Mouse (Mus musculus) monocyte, adult 2 months (primary cell): Measurements from ENCODE around the gene Shisa8.
A peak's percentile ranks its signal among the peaks of the same experiment; 100 is the strongest.
"Not testable (repeated sequence)": the region's sequence is repeated elsewhere in the genome, so short reads cannot be mapped to it uniquely, and the experiment has no call there.

ENCODE experiments used
- DNase-seq, 2 experiments: peaks; one replicate each; pipeline ENCODE4 v3.0.0; 2022; ENCODE audit warnings: low spot score in 2 of 2, low read depth in 1 of 2

Shisa8 gene

DNA sequence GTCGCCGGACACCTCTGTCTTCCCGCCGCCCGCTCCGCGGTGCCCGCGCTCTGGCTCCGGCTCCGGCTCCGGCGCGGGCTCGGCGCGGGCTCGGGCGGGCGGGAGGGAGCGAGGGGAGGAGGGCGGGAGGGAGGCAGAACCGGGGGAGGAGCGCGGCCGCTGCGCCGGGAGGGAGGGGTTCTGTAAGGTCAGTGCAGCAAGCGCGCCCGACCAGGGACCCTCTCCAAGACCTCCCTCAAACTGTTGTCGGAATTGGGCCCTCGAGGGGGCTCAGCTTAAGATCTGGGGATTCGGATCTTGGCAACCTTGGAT, at the start of gene Shisa8:
TSS of gene Shisa8 (minus strand) at position 64 of the 312 bp plus-strand sequence.
- DNase-seq = no peak

DNA sequence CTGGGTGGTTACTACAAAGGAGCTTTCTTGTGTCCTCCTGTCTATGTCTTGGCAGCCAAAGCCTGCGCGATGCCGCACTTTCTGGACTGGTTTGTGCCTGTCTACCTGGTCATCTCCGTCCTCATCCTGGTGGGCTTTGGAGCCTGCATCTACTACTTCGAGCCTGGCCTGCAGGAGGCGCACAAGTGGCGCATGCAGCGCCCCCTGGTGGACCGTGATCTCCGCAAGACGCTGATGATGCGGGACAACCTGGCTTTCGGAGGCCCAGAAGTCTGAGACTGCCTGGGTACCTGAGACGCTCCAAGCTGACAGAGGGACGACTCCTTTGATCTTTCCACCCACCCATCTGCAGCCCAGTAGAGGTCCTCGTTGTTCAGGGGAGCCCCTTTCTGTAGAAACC, 46.9 kb upstream of the Shisa8 start:
- DNase-seq = peak; percentile 29 to 56

DNA sequence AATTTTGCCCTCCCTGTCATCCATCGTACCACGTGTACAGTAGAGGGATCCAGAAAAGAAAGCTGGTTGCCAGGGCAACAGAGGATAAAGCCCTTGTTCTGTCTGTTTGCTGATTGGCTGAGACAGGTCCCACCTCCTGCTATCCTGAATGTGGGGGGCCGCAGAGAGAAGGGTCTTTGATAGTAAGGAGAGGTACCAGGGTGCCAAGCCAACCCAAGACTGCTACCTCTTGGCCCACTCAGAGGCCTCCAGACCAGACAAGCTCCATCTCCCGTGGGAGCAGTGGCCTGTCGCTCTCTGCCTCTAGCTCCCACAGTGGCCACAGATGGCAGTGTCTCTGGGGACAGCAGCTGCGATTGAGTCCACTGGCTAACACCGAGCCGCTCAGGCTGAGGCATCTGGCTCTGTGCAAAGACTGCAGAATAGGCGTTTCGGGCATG, 43.3 kb upstream of the Shisa8 start:
- no peak for DNase-seq

DNA sequence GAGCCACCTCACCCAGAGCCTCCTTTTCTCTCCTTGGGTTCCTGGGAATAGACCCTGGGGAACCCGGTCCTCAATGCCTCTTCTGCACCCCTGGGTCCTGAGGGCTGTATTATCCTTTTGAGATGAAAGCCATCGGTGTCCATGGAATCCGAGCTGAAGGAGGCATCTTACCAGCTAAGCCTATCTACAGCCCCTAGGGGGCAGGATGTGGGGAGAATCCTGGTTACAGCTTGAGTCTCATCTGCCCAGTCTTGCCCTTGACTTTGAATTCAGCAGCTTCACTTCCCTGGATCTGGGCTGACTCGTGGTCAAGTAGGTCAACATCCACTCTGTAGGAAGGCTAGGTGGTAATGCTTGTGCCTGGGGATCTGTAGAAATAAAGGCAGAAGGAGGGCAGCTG, 42.6 kb upstream of the Shisa8 start:
- no peak for DNase-seq

DNA sequence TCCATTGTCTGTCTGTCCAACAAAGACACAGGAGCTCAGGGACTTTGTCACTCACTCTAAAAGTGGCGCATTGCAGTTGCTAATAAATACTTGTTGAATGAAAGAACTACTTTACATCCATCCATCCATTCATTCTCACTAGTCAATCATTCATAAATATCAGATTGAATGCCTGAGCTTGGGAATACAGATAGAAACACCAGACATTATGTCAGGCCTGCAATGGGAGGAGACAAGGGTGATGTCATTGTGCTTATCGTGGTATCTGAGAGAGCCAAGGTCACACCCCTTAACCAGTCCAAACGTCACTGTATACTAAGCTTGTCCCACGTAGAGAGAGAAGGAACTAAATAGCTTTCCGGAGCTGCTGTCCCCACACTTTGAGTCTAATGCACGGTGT, 39.5 kb upstream of the Shisa8 start, which contains the start of gene 1500009C09Rik:
TSS of gene 1500009C09Rik (plus strand) at position 301 of the 400 bp plus-strand sequence.
- no peak for DNase-seq

DNA sequence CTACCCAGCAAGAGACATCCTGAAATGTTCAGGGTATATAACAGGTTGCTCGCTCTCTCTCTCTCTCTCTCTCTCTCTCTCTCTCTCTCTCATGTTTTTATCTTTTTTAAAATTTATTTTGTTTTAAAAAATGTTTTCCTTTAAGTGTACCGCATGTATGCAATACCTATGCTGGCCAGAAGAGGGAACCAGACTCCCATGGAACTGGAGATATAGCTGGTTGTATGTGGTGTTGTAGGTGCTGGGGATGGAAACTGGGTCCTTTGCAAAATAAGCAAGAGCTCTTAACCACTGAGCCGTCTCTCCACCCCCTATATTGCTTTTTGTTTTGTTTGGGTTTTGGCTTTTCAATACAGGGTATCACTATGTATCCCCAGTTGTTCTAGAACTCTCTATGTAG, 39.0 kb upstream of the Shisa8 start:
- DNase-seq = no peak

DNA sequence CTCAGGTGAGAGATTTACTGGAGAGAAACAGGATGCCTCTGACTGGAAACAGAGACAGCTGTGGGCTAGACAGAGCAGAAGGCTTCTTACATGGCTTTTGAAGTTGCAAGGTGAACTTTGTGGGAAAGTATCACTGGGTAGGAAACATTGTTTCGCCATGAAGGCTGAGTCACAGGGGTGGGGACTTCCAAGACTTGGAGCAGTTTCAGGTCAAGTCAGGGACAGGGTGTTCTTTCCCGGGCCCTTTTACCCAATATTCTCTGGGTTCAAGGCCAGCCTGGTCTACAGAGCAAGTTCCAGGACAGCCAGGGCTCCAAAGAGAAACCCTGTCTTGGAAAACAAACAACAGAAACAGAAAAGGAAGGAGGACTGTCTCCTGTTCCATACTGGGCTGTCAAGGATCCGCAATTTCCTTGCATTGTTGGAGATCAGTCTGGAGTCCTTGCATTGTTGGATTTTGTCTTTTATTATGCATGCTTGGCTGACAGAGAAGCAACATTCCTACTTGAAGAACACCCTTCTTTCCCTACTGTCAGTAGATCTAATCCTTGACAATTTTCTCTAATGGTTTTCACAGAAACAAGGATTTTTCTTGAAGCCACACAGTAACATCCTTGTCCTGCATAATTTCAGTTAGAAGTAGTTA, 34.6 kb upstream of the Shisa8 start:
- no peak for DNase-seq

DNA sequence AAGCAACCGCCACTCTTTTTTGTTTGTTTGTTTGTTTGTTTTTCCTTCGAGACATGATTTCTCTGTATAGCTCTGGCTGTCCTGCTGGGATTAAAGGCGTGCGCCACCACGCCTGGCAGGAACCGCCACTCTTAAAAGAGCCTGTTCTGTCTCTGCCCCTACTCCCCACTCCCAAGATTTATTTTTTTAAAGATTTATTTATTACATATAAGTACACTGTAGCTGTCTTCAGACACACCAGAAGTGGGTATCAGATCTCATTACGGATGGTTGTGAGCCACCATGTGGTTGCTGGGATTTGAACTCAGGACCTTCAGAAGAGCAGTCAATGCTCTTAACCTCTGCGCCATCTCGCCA, 32.2 kb upstream of the Shisa8 start:
- DNase-seq = not testable (repeated sequence)

DNA sequence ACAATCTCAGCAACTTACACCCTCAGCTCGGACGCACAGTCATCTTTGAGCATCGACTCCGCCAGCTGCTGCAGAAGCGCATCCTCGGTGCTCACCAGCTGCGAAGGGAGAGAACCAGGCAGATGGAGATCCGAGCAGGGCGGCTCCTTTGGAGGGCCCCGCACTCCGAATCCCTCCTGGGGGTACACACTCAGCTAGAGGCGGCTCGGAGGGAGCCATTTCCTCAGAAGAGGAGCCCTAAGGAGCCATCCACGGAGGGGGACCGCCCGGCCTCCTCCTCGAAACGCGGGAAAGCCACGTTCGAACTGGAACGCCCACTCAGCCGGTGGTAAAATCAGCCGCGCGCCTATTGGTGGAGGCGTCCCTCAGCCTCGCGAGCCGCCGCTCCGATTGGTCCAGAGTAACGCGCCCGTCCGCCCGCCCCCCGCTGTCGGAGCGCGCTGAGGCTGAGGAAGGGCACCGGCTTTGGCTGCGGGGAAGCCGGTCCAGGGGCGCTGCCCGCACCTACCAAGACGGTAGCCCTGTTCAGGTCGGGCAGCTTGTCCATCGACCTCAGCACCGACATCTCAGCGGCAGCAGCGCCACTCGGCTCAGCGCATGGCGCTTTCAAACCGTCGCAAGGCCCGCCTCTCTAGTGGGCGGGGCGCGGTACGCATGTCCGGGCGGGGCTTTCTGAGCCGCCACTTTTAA, 31.6 kb upstream of the Shisa8 start, which contains the start of gene Cenpm:
TSS of gene Cenpm (minus strand) at position 634 of the 690 bp plus-strand sequence.
- peak; percentile 69 to 84 for DNase-seq

DNA sequence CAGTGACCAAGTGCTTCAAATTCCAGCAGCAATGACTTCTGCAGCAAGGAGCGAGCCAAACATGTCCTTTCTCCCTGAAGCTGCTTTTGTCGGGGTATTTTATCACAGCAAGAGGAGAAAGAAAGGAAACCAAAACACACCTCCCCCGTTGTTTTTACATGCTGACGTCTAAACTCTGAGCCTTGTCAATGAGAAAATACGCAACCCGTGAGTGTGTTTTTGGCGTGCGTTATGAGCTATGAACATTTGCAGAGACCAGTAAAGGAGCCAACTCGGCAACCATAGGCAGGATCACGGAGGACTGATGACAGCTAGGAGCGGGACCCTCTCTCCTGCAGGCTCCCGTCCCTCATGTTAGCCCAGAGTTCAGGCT, 31.1 kb upstream of the Shisa8 start:
- no peak for DNase-seq

DNA sequence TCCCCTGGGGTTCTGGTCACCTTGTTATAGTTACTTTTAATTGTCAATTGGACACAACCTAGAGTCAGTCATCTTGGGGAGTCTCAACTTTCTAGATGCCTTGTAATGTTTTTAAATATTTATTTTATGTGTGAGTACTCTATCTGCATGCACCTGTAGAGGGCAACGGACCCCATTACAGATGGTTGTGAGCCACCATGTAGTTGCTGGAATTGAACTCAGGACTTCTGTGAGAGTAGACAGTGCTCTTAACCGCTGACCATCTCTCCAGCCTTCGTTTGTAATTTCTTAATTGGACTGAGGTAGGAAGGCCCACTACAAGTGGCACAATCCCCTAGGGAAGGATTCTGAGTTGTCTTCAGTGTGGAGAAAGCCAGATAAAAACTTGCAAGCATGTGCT, 30.7 kb upstream of the Shisa8 start:
- DNase-seq = no peak

DNA sequence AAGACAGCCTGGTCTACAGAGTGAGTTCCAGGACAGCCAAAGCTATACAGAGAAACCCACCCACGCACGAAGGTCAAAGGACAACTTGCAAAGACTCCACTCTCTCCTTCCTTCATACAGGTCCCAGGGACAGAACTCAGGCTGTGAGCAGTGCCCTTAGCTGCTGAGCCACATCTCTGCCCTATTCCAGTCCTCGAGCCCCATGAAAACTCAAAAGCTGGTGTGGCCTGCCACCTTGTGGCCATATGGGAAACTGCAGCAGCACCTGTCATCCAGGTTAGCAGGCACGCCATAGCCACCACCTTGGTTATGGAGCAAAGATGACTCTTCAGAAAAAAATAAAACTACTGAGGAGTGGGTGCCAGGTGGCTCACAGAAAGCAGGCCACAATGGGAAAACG, 23.9 kb upstream of the Shisa8 start:
- DNase-seq = peak in 1 of 2 experiments; percentile 70

DNA sequence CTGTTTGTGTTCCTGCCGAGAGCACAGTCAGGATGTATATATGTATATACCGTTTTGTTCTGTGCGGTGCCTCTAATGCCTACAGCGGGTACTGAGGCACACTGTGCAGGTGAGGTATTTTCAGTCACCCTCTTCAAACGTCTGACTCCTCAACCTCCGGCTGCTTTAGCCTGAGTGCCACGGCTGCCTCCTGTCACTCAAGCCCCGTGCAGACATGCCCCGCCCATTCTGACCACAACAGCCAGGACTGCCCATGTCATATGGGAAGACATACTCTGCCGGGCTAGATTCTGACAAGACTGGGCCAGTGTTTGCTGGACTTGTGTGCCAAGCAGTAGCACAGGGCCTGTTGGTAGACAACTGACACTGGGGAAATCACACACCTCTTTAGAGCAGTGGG, 23.0 kb upstream of the Shisa8 start:
- no peak for DNase-seq

DNA sequence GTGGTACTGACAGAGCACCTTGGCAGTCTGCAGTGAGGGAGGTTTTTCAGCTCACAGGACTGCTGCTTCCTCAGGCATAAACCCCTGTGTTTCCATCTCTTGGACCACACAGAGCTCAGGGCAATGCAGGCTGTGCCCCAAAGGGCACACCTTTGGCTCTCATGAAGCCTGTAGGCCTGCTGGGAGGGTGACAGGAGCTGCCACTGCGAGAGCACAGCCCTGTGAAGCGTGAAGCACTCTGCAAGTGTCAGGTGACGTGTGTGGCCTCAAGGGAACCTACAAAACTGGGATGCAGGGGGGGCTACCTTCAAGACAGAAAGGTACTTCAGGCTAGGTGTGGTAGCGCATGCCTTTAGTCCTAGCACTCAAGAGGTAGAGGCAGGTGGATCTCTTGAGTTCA, 20.0 kb upstream of the Shisa8 start:
- DNase-seq = no peak

DNA sequence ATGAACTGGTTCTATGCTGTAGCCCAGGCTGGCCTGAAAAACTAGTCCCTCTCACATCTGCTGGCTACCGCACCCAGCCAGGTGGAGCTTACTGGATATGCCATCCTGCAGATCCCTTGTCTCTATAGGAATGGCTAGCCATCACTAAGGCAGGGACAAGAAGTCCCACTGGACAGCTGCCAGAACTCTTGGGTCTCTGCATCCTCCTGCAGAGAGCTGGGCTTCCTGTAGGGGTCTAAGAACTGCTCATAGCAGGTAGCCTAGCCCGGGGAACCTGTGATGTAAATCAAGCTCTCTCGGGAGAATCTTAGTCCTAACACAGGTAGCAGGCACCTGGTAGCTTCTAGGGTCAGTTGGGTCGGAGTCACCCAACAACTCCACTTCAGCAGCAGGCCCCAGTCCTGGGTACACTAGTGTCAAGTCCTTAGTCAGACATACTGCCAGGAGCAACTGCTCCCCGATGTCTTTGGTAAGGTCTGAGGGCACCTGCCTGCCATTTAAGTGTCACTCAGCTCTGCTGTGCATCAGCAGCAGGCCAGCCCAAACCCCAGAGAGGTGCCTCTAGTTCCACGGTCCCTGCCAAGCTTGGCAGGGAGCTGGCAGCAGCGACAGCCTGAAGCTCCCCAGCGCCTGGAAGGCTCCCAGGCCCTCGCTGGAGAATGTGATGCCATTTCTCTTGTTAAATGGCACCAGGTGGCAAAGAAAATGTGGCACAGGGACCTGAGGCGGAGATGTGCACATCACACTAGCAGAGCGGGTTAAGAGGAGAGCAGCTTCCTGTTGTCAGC, 19.2 kb upstream of the Shisa8 start:
- DNase-seq = no peak

DNA sequence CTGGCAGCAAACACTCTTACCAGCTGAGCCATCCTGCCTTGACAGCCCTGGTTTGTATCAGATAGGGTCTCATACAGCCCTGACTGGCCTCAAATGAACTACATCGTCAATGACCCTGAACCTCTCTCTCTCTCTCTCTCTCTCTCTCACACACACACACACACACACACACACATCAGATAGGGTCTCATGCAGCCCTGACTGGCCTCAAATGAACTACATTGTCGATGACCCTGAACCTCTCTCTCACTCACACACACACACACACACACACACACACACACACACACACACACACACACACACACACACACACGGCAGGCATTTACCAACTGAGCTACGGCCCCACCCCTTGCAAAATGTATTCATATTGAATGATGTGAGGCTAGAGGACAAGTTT, 18.5 kb upstream of the Shisa8 start:
- DNase-seq = no peak

DNA sequence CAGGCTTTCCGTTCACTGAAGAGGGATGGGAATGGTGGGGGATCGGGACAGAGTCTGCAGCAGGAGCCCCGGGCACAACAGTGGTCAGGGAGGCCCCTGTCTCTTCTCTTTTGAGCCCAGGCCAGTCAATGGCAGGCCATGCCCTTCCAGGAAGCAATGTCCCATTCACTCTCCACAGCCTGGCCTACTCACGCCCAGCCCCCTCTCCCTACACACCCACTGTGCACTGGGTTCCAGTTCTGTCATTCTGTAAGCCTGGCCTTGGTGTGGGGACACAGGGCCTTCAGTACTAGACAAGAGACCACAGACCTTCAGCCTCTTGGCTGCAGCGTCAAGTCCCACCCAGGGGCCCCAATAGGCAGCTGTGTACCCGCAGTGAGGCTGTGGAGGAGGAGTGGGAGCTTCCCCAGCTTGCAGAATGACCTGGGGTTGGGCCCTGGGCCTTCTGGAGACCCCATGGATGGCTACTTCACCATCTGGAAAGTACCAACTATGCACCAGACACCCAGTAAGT, 17.5 kb upstream of the Shisa8 start:
- no peak for DNase-seq

DNA sequence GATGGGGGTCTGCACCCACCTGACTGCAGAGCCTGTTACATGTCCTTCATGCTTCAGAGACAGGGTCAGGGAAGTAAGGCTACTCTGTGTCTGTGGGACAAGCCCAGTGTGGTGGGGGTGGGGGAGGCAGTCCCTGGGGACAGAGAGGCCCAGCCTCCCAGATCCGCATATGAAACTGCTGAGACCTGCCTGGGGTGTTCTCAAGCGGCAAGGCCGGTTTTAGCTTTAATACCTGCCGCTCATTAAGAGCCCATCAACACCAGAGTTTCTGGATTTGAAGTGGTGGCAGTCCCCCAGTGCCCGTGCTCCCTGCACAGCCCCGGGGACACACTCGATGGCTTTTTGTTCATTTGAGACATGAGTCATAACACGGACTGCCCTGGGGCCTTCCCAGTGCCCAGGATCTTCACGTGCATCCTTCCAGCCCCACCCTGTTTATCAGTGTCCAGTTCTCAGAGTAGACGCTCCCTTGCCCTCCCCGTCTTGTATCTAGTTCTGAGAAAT, 17.0 kb upstream of the Shisa8 start:
- DNase-seq = no peak

DNA sequence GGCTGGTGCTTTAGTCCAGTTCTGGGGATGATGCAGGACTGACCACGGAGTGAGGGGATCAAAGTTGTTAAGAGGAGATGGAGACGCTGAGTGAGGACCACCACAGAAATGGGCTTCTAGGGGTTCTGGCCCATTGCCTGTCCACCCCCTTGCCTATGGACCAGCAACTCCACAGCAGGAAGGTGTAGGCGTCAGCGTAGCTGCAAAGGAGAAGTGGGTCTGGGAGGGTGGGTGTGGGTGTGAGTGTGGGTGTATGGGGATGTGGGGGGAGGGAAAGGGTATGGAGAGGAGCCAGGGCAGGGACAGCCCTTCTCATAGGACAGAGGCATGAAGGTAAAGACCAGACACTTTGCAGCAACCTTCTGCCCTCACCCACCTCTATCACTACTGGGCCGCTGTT, 13.2 kb upstream of the Shisa8 start:
- DNase-seq = no peak

DNA sequence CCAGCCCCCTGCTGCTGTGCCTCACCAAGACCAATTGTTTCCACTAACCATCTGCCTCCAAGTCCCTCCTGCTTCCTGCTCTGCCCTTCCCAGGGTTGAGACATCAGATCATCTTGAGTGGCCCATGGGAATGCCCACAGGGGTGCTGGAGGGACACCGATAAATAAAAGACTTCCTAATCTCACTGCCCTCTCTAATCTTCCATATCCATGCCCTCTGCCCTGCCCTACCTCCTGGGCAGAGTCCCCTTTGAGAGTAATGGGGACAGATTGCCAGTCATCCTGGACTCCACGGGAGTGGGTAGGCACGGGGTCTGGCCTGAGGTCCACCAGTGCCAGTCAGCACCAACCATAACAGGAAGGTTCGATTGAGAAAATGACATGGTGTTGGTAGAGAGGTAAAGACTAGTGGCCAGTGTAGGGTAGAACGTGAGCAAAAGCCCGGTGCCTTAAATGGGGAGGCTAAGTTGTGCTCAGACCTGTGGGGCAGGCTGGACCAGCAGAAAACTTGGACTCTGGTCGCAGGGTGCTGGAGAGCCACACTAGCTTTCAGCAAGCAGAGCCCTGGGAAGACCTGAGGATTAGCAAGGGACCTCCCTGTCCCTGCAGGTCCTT, 12.1 kb upstream of the Shisa8 start:
- no peak for DNase-seq
